Mouse (Mus musculus) spleen, postnatal 4 days (tissue): ENCODE results near the gene Rtn4r.

ENCODE experiments used
- DNase-seq, 2 experiments: peaks; one replicate each; pipeline ENCODE4 v3.0.0; 2022; ENCODE audit warnings: low spot score in 2 of 2

Rtn4r gene

DNA sequence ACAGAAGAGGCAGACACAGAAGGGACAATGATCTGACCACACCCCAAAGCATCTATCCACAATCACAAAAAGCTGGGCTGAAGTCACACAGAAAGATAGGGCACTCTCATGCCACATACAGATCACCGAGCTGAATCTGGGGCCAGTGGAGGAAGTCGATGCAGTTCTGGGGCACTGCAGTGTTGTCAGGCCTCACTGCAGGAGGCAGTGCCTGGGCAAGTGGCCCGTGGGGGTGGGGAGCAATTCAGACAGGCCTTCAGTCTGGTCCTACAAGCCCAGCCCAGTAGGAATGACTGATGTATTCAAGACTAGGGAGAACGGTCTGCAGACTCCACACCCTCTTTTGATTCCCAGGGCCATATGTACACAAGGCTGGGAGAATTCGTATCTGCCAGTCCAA is 2.8 kb upstream of the Rtn4r start:
- DNase-seq, result no peak

DNA sequence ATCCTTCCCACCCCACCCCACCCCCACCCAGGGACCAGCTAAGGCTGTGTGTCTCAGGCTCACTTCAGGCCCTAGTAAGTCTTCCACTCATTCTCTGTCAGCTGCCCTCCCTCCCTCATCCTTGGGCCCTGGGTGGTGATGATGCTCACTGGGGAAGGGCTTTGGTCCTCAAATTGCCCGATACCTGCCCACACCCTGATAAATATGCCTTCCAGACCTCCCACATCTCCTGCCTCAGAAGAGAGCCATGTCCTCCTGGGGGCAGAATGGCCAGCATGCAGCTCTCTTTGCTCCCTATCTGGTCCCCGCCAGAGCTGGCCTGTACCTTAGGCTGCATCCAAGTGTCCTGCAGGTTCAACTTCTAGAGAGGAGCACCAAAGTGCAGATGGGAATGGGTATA is 2.3 kb upstream of the Rtn4r start:
- DNase-seq, result no peak

DNA sequence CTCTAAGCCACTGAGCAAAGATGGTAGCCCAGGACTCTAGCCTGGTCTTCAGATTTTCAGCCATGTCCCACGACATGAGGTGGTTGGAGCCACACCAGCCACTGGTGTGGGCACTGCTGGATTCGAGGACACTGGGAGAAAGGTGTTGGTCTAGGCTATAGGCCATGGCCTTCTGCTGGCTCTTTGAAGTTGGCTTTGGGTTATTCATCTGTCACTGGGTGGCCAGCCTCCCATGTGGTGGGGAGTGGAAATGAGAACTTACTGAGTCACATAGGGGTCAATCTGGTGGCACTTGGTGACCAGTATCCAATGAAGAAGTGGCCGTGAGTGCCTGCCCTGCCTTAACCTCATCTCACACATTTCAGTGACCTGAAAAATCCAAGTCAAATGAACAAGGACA is 1.2 kb upstream of the Rtn4r start:
- no peak for DNase-seq

DNA sequence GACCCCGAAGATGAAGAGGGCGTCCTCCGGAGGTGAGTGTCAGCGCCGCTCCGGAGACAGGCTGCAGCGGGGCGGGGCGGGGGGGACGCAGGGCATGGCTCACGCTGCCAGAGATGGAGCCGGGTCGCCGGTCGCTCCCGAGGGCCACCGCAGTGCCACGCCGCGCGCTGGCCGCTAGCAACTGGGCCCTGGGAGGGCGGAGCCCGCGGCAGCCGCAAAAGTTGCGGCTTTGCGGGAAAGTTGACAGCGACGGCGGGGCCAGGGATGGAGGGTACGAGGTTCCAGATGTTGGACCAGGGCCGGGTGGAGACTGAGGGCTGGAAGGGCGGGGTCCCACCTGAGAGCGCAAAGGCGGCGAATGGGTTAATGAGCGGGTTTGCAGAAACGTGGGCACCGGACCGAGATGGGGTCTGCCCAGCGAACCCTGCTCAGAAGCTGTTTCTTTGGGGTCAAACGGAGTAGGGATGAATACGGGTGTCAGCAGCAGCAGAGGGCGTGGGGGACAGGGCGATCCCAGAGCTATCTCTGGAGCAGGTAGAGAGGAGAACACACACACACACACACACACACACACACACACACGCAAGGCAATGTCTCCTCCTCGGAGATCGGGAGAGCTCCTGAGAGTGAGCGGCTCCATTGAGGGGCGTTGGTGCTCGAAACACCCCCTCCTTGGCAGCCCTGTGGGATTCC is 575 bp downstream of the Rtn4r start:
- DNase-seq, result no peak

- DNase-seq, result no peak
Measured at GRCm38 (mm10) chr16:18128564-18128935, 1.1 kb downstream of the Rtn4r start.

- no peak for DNase-seq
Measured at GRCm38 (mm10) chr16:18129413-18129812, 2.0 kb downstream of the Rtn4r start.

DNA sequence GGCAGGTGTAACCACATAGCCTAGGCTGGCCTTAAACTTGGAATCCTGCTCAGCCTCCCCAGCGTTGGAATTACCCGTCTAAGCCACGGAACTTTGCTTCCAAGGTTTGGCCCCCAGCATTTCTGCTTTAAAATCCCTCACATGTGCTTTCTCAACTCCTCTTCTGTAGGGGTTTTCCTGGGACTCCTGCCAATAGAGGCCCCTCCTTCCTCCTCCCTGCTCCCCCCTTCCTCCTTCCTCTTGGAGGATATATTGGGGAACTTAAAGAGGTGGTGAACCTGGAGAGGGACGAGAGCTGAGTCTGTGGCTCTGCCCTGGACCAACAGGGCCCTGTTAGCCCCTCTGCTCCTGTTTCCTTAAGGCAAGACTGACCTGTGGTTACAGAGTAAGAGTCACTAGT is 2.8 kb downstream of the Rtn4r start:
- no peak for DNase-seq

- no peak for DNase-seq
Measured at GRCm38 (mm10) chr16:18130705-18131104, 3.3 kb downstream of the Rtn4r start.

DNA sequence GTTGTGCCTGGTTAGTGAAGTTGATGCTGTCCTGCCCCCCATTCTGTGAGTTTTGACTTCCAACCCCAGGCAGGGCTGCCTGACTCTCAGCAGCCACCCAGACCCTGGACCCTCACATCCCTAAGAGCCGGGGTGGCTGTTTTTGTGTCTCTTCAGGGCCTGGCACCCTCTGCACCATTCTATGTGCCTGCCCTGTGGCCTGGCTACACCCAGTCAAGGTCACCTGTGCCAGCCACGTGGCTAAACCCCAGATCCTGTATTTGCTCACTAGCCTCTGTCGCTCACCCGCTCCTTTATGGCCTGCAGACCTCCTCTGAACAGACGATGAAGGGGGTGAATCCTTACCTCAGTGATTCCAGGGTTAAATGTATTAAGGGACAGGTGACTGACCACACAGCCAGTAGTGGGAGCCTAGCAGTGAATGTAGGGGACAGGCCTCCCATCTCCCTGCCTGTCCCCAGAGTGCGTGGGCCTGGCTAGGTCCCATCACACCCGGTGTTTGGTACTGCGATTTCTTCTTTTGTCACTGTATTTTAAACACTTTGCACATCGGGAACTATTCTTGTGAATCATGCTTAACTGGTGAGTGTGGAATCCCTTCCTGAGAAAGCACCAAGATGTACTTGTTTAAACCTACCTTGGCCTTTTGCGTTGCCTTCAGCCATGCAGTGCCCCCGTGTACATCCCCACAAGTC is 4.0 kb downstream of the Rtn4r start:
- no peak for DNase-seq

DNA sequence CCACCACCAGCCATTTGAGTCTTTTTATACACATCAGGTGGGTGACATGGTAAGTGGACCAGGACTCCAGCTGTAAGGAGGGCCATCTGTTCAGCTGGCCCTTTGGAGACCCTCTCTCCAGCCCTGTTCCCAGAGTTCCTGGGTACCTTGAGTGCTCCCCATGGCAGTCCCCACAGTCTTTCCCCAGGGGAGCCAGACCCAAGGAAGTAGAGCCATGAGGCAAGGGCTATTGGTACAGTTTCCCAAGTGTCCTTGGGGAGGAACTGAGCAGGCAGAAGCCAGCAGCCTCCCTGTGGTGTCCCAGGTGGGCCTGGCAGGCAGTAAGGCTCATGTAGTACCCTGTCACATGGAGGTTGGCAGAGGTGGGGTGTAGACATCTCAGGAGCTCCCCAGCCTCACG is 4.6 kb downstream of the Rtn4r start:
- no peak for DNase-seq

- DNase-seq, result no peak
Measured at GRCm38 (mm10) chr16:18132575-18132974, 5.1 kb downstream of the Rtn4r start.

DNA sequence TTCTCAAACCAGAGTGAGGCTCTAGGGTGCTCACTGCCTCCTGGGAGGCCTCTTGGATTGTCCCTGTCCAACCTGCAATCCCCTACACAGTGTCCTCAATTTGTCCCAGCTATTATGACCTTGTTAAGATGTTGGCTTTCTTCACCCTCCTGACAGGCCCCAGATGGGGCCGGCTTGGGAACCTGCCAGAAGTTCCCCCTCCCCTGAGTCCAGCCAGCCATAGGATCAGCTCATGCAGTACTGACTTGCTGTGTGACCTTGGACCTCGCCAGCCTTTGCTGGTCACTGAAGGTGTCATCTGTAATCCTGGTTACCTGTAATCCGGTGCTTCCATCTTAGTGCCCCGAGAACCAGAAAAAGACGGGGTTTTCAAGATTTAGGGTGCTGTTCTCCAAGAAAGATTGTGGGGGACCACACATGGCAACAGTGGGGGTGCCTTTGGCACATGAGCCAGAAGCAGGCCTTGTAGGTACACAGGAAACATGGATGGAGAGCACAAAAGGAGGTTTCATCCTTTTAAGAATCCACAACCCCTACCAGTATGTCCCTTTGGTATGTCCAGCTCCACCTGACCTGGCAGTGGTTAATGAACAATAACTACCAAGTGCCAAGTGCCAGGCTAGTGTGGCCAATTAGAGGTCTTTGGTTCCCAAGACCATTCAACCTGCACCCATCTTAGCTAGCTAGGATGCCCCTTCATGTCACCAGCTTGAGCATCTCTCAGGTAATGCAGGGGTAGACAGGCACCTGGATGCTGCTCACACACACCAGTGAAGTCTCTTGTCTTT is 5.9 kb downstream of the Rtn4r start:
- DNase-seq, result no peak

- no peak for DNase-seq
Measured at GRCm38 (mm10) chr16:18135196-18135595, 7.8 kb downstream of the Rtn4r start.

DNA sequence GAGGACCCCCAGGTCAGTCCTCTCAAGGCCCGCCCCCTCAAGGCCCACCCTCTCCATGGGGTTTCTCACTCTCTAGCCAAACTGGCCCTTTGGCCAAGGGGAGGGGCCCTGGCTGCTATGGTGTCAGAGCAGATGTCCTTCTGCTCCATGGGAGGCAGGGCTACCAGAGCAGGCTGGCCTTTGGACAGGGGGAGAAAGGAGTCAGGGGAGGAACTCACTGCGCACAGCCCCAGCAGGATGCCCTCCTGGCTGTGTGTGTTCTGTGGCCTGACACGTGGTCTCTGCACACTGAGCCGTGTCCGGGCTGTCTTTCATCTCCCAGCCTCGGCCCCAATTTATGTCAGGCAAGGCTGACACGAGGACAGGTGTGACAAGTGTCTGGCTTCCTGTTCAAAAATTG is 8.6 kb downstream of the Rtn4r start:
- no peak for DNase-seq

GRCm38 (mm10) chr16:18144201-18144600 is 16.8 kb downstream of the Rtn4r start:
- no peak for DNase-seq

DNA sequence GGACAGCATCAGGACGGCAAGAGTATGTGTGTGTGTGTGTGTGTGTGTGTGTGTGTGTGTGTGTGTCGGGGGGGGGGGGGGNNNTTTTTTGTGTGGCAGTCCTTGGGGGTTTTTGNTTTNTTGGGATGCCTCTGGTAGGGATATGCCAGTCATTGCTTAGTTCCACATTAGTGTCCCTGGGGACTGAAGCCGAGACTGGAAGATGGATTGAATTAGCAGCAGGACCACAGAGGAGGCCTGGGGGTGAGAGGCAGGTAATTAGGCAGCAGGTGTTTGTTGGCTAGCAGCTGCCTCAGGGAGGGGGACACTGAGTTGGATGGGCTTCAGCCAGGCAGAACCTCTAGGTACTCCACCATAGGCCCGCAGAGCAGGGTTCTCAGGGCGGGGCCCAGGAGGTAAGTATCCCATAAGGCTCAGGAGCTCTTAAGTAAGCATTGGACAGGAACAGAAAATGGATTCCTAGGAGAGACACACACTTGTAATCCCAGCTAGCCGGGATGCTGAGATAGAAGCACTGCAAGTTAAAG is 18.0 kb downstream of the Rtn4r start:
- DNase-seq, result no peak

- DNase-seq, result no peak
Measured at GRCm38 (mm10) chr16:18148208-18148876, 20.9 kb downstream of the Rtn4r start.

DNA sequence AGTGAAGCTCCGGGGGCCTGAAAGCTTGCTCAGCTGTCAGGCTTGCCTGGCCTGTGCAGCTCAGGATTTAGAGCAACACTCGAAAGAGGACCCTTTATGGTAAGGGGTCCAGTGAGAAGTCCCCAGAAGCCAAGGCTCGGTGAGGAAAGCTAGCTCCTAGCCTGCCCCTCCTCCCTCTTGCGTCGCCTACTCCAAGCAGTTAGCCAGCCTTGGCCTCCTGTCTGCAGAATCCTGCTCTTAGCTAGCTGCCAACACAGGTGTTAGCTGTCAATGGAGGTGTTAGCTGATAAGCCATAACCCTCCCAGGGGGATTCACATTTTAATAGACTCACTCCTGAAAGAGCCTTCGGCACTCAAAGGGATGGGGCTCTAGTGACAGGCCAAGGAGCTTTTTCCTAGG is 21.8 kb downstream of the Rtn4r start:
- DNase-seq, result no peak

DNA sequence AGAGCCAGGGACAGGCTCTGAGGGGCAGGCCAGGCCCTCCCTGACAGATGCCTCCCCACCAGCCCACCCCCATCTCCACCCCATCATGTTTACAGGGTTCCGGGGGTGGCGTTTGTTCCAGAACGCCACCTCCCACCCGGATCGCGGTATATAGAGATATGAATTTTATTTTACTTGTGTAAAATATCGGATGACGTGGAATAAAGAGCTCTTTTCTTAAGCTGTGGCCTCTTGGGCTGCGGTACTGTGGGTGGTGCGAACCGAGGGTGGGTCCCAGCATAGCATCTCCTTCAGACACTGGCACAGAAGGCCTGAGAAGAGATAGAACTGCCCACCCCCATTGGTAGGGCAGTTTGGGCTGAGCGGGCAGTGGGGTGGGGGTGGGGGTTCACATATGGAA is 24.7 kb downstream of the Rtn4r start:
- no peak for DNase-seq

DNA sequence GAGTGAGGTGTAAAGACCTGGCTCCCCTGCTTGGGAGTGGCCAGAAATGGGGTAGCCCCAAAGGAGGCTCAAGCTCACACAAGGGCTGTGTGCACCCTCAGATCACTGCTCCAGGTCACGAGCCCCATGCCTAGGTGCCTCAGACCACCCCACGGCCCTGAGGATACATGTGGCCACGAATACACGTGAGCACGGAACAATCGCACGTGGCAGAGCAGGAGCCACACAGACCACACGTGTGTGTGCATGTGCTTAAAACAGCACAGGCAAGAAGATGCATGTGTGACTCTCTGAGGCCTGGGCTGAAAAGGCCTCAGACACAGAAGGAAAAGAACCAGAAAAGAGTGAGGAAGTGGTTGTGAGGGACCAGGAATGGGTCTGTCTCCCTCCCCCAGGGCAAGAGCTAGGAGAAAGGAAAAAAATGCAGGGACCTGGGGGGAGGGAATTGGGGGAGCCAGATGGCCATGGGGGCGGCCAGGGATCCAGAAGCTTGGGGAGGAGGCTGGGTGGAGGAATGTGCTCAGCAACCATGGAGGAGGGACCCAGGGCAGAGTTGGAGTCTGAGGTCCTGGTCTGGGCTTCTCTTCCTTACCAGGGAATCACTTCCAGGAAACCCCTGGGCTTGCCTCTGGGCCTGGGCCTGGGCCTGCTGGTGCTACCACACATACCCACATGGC is 25.5 kb downstream of the Rtn4r start:
- no peak for DNase-seq

- DNase-seq, result no peak
Measured at GRCm38 (mm10) chr16:18154521-18155171, 27.2 kb downstream of the Rtn4r start.
